Mouse (Mus musculus): ENCODE data around the gene Pagr1a.

GRCm38 (mm10) chr7:126975893-126975949, 41.4 kb downstream of the Pagr1a start, which contains the start of gene Cdipt:
- TF ChIP-seq ZC3H11A (IDR thresholded peaks at IDR 0.05; ENCODE audit: borderline replicate concordance, low read depth, low read length): no peak
- TF ChIP-seq HCFC1 (IDR thresholded peaks at IDR 0.05; ENCODE audit: borderline replicate concordance, insufficient read depth, low read length): no peak
- TF ChIP-seq MAFK (IDR thresholded peaks at IDR 0.05; ENCODE audit: insufficient read depth, low read depth, low read length): no peak

Data from ES-E14 (cell line).